ENCODE assay signal across 12 mouse cellular contexts in genomic region chr11:95571755-95572154, GRCm38 (mm10). TPM values are rescaled to one million over a fixed set of nuclear protein-coding genes. Genes with fewer than 3 reads are reported as not detected.
DNase-seq lines count a peak whose midpoint lies in the region; ATAC-seq and TF ChIP-seq lines count a peak whose summit lies in the region.
"Had no signal": no experiment of that assay in that cellular context is flagged by ENCODE, and none has a peak within 500 bp of the region (broad histone marks: within the 10 kb centered on the region; RNA-seq: fewer than 3 reads in every experiment).

No protein-coding gene starts in this region.

- no peak overlapping the region for H3K27ac ChIP-seq in kidney, postnatal 0 days
- peak overlapping the region; percentile 49 for H3K27ac ChIP-seq in embryonic facial prominence, embryonic 10.5 days (replicated peaks)
- no peak overlapping the region for H3K27ac ChIP-seq in limb, embryonic 14.5 days (replicated peaks; ENCODE audit: low read depth, low read length)
- H3K27ac ChIP-seq: macrophage; neural tube, embryonic 12.5 days had no signal

- peaks cover 20% of the 10 kb centered on the region; the same call in 1 of the 2 replicates for H3K4me1 ChIP-seq in kidney, postnatal 0 days (replicated peaks; ENCODE audit: insufficient read depth, low read length)
- peaks cover 93% of the 10 kb centered on the region for H3K4me1 ChIP-seq in embryonic facial prominence, embryonic 10.5 days
- peaks cover 69% of the 10 kb centered on the region for H3K4me1 ChIP-seq in limb, embryonic 14.5 days (ENCODE audit: control insufficient read depth, insufficient read depth, low read length)

- TF ChIP-seq CTCF in kidney, postnatal 0 days (IDR thresholded peaks at IDR 0.05; ENCODE audit: low read depth) = peak; percentile 27; the same call in 1 of the 2 replicates

- H3K4me2 ChIP-seq in kidney, postnatal 0 days (ENCODE audit: low read length) = no peak overlapping the region
- no peak overlapping the region for H3K4me2 ChIP-seq in limb, embryonic 14.5 days (replicated peaks; ENCODE audit: low read depth, low read length, severe bottlenecking)
- H3K4me2 ChIP-seq: neural tube, embryonic 12.5 days had no signal

- H3K36me3 ChIP-seq in kidney, postnatal 0 days (ENCODE audit: insufficient read depth, low read length) = no peaks in the 10 kb centered on the region
- peaks cover 6% of the 10 kb centered on the region; the same call in 1 of the 2 replicates for H3K36me3 ChIP-seq in embryonic facial prominence, embryonic 10.5 days (replicated peaks)
- 0 out of 2 replicates have a peak, but pooled peaks cover 4% of the 10 kb centered on the region for H3K36me3 ChIP-seq in limb, embryonic 14.5 days (ENCODE audit: control insufficient read depth, insufficient read depth, low read length)

- H3K4me3 ChIP-seq in kidney, postnatal 0 days (replicated peaks; ENCODE audit: low read depth, low read length) = no peak overlapping the region
- H3K4me3 ChIP-seq in embryonic facial prominence, embryonic 10.5 days = peak overlapping the region; percentile 21
- no peak overlapping the region for H3K4me3 ChIP-seq in limb, embryonic 14.5 days (replicated peaks; ENCODE audit: low read length)
- H3K4me3 ChIP-seq: neural tube, embryonic 12.5 days had no signal

- no peak for ATAC-seq in kidney, postnatal 0 days (replicated peaks; ENCODE audit: low FRiP score, low read depth)
- ATAC-seq in limb, embryonic 14.5 days (ENCODE audit: low FRiP score, low read depth) = peak; percentile 43; the same call in 1 of the 2 replicates

- H3K9ac ChIP-seq in kidney, postnatal 0 days (ENCODE audit: low read depth, low read length) = no peak overlapping the region; the same call in 1 of the 2 replicates
- no peak overlapping the region for H3K9ac ChIP-seq in limb, embryonic 14.5 days (ENCODE audit: low read depth, low read length, severe bottlenecking)
- H3K9ac ChIP-seq: neural tube, embryonic 12.5 days had no signal

- TF ChIP-seq POLR2A in limb, embryonic 14.5 days (IDR thresholded peaks at IDR 0.05; ENCODE audit: borderline replicate concordance, extremely low read depth, insufficient read depth, insufficient read length) = no peak

- WGBS in kidney, postnatal 0 days = 21% methylated on average over 9 of the region's 9 CpGs
- 19% methylated on average over 9 of the region's 9 CpGs for WGBS in embryonic facial prominence, embryonic 10.5 days
- 11% methylated on average over 9 of the region's 9 CpGs for WGBS in limb, embryonic 14.5 days

- H3K27me3 ChIP-seq in kidney, postnatal 0 days (ENCODE audit: insufficient read depth, low read length) = no peaks in the 10 kb centered on the region
- H3K27me3 ChIP-seq in embryonic facial prominence, embryonic 10.5 days (replicated peaks; ENCODE audit: low read depth, poor library complexity, severe bottlenecking) = peaks cover 48% of the 10 kb centered on the region
- peaks cover 20% of the 10 kb centered on the region; the same call in 1 of the 2 replicates for H3K27me3 ChIP-seq in limb, embryonic 14.5 days (ENCODE audit: control insufficient read depth, insufficient read depth, low read length)

- no peaks in the 10 kb centered on the region for H3K9me3 ChIP-seq in kidney, postnatal 0 days (replicated peaks; ENCODE audit: low read length)
- no peaks in the 10 kb centered on the region for H3K9me3 ChIP-seq in embryonic facial prominence, embryonic 10.5 days
- H3K9me3 ChIP-seq in limb, embryonic 14.5 days (ENCODE audit: control insufficient read depth, low read length) = no peaks in the 10 kb centered on the region
- H3K9me3 ChIP-seq: neural tube, embryonic 12.5 days had no signal

- no peak for DNase-seq in kidney, postnatal 0 days (ENCODE audit: low spot score)
- DNase-seq in kidney, postnatal 25 days = no peak
- DNase-seq in Muller cell, postnatal 12 days (ENCODE audit: inconsistent ontology term) = peak; percentile 17
- peak; percentile 71 for DNase-seq in embryonic facial prominence, embryonic 10.5 days (ENCODE audit: low spot score)
- DNase-seq in limb, embryonic 14.5 days (ENCODE audit: low spot score) = no peak
- DNase-seq in urinary bladder, postnatal 14 days (ENCODE audit: low spot score) = no peak
- no peak for DNase-seq in spleen, postnatal 10 days (ENCODE audit: low spot score in 2 of 2)
- DNase-seq: heart, postnatal 36 days; right cerebral cortex, postnatal 4 days; thymus, adult 2 months had no signal

RNA-seq across cellular contexts. Expression of gene Ngfr, which starts 15.8 kb away (rescaled TPM):
- polyA plus RNA-seq in kidney, postnatal 0 days (2015; fragmentation: Nextera tagmentation; extraction: Ambion mirVana) = 6.2 and 7.6 TPM in 2 replicates
- polyA plus RNA-seq in embryonic facial prominence, embryonic 10.5 days (2016; fragmentation: Nextera tagmentation; extraction: Ambion mirVana) = 21.7 and 23.5 TPM in 2 replicates
- 52.7 and 74.9 TPM in 2 replicates for polyA plus RNA-seq in limb, embryonic 14.5 days (2012; rRNA removed)
- 30.4 and 32.3 TPM in 2 replicates for polyA plus RNA-seq in limb, embryonic 14.5 days (2014; fragmentation: Nextera tagmentation; extraction: Ambion mirVana)

RNA-seq across cellular contexts. Expression of gene Nxph3, which starts 57.4 kb away (rescaled TPM):
- polyA plus RNA-seq in kidney, postnatal 0 days (2015; fragmentation: Nextera tagmentation; extraction: Ambion mirVana) = 0.51 and 0.75 TPM in 2 replicates
- polyA plus RNA-seq in embryonic facial prominence, embryonic 10.5 days (2016; fragmentation: Nextera tagmentation; extraction: Ambion mirVana) = 0.50 and 0.54 TPM in 2 replicates
- 1.9 and 2.4 TPM in 2 replicates for polyA plus RNA-seq in limb, embryonic 14.5 days (2012; rRNA removed)
- polyA plus RNA-seq in limb, embryonic 14.5 days (2014; fragmentation: Nextera tagmentation; extraction: Ambion mirVana) = 0.82 and 0.91 TPM in 2 replicates
- polyA plus RNA-seq: macrophage had no signal

Comparison
In these comparisons a context has a peak if more than half of its experiments do, and no peak if none do; other contexts are left out.
1. DNase-seq: peak in Muller cell, postnatal 12 days (single experiment) and embryonic facial prominence, embryonic 10.5 days (single experiment); none in kidney, postnatal 0 days (single experiment), kidney, postnatal 25 days (0 of 2), limb, embryonic 14.5 days (single experiment), urinary bladder, postnatal 14 days (single experiment) and spleen, postnatal 10 days (0 of 2).